Mouse (Mus musculus) ES-Bruce4 (cell line): Measurements from ENCODE around the gene Cep83. TPM values are rescaled to one million over a fixed set of nuclear protein-coding genes. Genes with fewer than 3 reads are reported as not detected.

Experiments used
- H3K27ac ChIP-seq: 2 replicates; pipeline ENCODE4 v1.5.1; 2012; ENCODE audit warnings: low read length, inconsistent platforms; ENCODE audit not compliant: insufficient read depth
- H3K27me3 ChIP-seq: 2 replicates; pipeline ENCODE4 v1.6.1; 2012; ENCODE audit warnings: mild to moderate bottlenecking, low read length, inconsistent platforms; ENCODE audit not compliant: control insufficient read depth, poor library complexity, insufficient read depth, severe bottlenecking
- H3K36me3 ChIP-seq: 2 replicates; pipeline ENCODE4 v1.6.1; 2012; ENCODE audit warnings: inconsistent platforms, mild to moderate bottlenecking, low read length, moderate library complexity; ENCODE audit not compliant: control insufficient read depth, poor library complexity, insufficient read depth, severe bottlenecking
- H3K4me1 ChIP-seq: one replicate; pipeline ENCODE4 v1.8.1; 2011; ENCODE audit warnings: low read length; ENCODE audit not compliant: control insufficient read depth, insufficient read depth
- H3K4me3 ChIP-seq: 2 replicates; pipeline ENCODE4 v1.5.1; 2011; ENCODE audit warnings: low read depth, mild to moderate bottlenecking, low read length
- H3K9ac ChIP-seq: 2 replicates; pipeline ENCODE4 v1.6.1; 2012; ENCODE audit warnings: low read depth, mild to moderate bottlenecking, inconsistent platforms; ENCODE audit not compliant: poor library complexity, severe bottlenecking
- H3K9me3 ChIP-seq: replicated peaks from 2 replicates; pipeline ENCODE4 v1.6.1; 2012; ENCODE audit warnings: mild to moderate bottlenecking, low read length, inconsistent platforms; ENCODE audit not compliant: control insufficient read depth, poor library complexity, insufficient read depth, severe bottlenecking
- CTCF ChIP-seq: IDR thresholded peaks from one replicate; pipeline ENCODE4 v1.8.1; 2011; ENCODE audit warnings: low read depth, low read length
- EP300 ChIP-seq: IDR thresholded peaks from 2 replicates; pipeline ENCODE4 v1.6.1; 2011; ENCODE audit warnings: low read depth, low read length; ENCODE audit not compliant: insufficient read depth
- POLR2A ChIP-seq: IDR thresholded peaks from one replicate; pipeline ENCODE4 v1.8.1; 2011; ENCODE audit warnings: low read length; ENCODE audit not compliant: insufficient read depth
- polyA plus RNA-seq: library from polyadenylated mRNA; stranded (reverse); fragments of >200 nt; gene quantifications from 2 replicates; pipeline ENCODE4 v1.2.4, GENCODE M21; 2011; ENCODE audit warnings: low read depth; ENCODE audit not compliant: missing spikeins, insufficient read depth, insufficient read length

Cep83 gene
- polyA plus RNA-seq, 1 experiment, result 52.7 TPM

GRCm38 (mm10) chr10:94740221-94740620 lies 51.8 kb downstream of the Cep83 start:
- H3K4me3 ChIP-seq, result no peak overlapping the region
- no peak for TF ChIP-seq CTCF
- no peak for TF ChIP-seq EP300
- TF ChIP-seq POLR2A, result no peak
- H3K9ac ChIP-seq, result no peak overlapping the region
- H3K9me3 ChIP-seq, result no peaks in the 10 kb centered on the region
- no peak overlapping the region for H3K27ac ChIP-seq
- H3K27me3 ChIP-seq, result no peaks in the 10 kb centered on the region
- no peaks in the 10 kb centered on the region for H3K4me1 ChIP-seq
- no peaks in the 10 kb centered on the region for H3K36me3 ChIP-seq

GRCm38 (mm10) chr10:94741459-94741858 lies 53.0 kb downstream of the Cep83 start:
- H3K27ac ChIP-seq, result no peak overlapping the region
- H3K9me3 ChIP-seq, result no peaks in the 10 kb centered on the region
- no peaks in the 10 kb centered on the region for H3K4me1 ChIP-seq
- H3K9ac ChIP-seq, result no peak overlapping the region
- H3K36me3 ChIP-seq, result no peaks in the 10 kb centered on the region
- no peaks in the 10 kb centered on the region for H3K27me3 ChIP-seq
- TF ChIP-seq POLR2A, result no peak
- no peak for TF ChIP-seq CTCF
- no peak for TF ChIP-seq EP300
- no peak overlapping the region for H3K4me3 ChIP-seq

GRCm38 (mm10) chr10:94747011-94747410 lies 58.6 kb downstream of the Cep83 start:
- Histone ChIP-seq H3K36me3 (no peaks in the 10 kb centered on the region), H3K9me3 (no peaks in the 10 kb centered on the region), H3K27me3 (no peaks in the 10 kb centered on the region), H3K4me1 (no peaks in the 10 kb centered on the region), H3K4me3 (no peak overlapping the region), H3K9ac (no peak overlapping the region), H3K27ac (no peak overlapping the region)
- no peak for TF ChIP-seq CTCF
- no peak for TF ChIP-seq POLR2A
- TF ChIP-seq EP300, result no peak

- TF ChIP-seq CTCF, result no peak
- TF ChIP-seq POLR2A, result no peak
- TF ChIP-seq EP300, result no peak
- H3K36me3 ChIP-seq, result no peaks in the 10 kb centered on the region
Measured at GRCm38 (mm10) chr10:94771496-94771895, 83.0 kb downstream of the Cep83 start.

GRCm38 (mm10) chr10:94777576-94777975 lies 89.1 kb downstream of the Cep83 start:
- no peaks in the 10 kb centered on the region for H3K27me3 ChIP-seq
- peaks cover 2% of the 10 kb centered on the region; the same call in 1 of the 2 replicates for H3K36me3 ChIP-seq
- H3K9ac ChIP-seq, result no peak overlapping the region
- no peaks in the 10 kb centered on the region for H3K9me3 ChIP-seq
- H3K4me3 ChIP-seq, result no peak overlapping the region
- TF ChIP-seq CTCF (no peak), EP300 (no peak), POLR2A (no peak)
- H3K27ac ChIP-seq, result no peak overlapping the region
- no peaks in the 10 kb centered on the region for H3K4me1 ChIP-seq

More at GRCm38 (mm10) chr10:94771496-94771895, 83.0 kb downstream of the Cep83 start:
- no peak overlapping the region for H3K9ac ChIP-seq
- no peaks in the 10 kb centered on the region for H3K27me3 ChIP-seq
- H3K9me3 ChIP-seq, result no peaks in the 10 kb centered on the region
- H3K4me1 ChIP-seq, result no peaks in the 10 kb centered on the region
- H3K4me3 ChIP-seq, result no peak overlapping the region
- H3K27ac ChIP-seq, result no peak overlapping the region

GRCm38 (mm10) chr10:94779319-94779718 lies 90.9 kb downstream of the Cep83 start:
- no peak overlapping the region for H3K27ac ChIP-seq
- no peak for TF ChIP-seq CTCF
- no peak for TF ChIP-seq POLR2A
- TF ChIP-seq EP300, result no peak
- H3K4me1 ChIP-seq, result no peaks in the 10 kb centered on the region
- H3K9me3 ChIP-seq, result no peaks in the 10 kb centered on the region
- H3K4me3 ChIP-seq, result no peak overlapping the region
- no peaks in the 10 kb centered on the region for H3K27me3 ChIP-seq
- peaks cover 2% of the 10 kb centered on the region; the same call in 1 of the 2 replicates for H3K36me3 ChIP-seq
- H3K9ac ChIP-seq, result no peak overlapping the region
